Comparison of ENCODE assay signal across 15 mouse cellular contexts in the genomic region with DNA sequence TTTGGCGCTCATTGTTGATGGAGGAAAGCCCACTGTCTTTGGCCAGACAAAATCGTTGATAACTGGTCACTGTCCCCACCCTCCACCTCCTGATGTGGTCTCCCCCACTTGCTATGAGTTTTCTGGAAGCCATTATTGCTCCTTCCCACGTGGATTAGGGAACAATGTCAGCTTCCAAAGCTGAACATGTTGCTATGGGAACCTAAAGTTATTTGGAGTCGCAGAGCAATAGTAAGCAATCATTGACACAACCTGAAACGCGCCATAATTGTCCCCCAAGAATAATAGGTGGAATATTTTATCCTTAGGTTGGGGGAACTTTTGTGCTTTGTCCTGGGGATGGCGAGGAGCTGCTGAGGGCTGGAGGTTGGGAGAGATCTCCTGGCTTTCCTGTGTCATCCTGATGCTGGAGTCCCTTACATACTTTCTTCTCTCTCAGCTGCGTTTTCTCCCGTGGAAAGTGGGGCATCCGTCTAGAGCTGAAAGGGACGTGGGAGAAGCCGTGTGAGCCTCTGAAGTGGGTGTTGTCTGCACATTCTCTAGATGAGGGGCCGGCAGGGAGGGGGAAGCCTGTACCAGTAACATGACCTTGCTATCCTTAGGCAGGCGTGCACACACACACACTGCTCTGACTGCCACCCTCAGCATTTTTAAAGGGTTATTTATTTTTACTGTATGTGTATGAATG. TPM values are rescaled to one million over a fixed set of nuclear protein-coding genes. Genes with fewer than 3 reads are reported as not detected.
A peak's percentile ranks its signal among the peaks of the same experiment; 100 is the strongest.
DNase-seq lines count a peak whose midpoint lies in the region; ATAC-seq lines count a peak whose summit lies in the region.
"Had no signal": no experiment of that assay in that cellular context is flagged by ENCODE, and none has a peak within 500 bp of the region (broad histone marks: within the 10 kb centered on the region; RNA-seq: fewer than 3 reads in every experiment).

No protein-coding gene starts in this region.

- no peak for DNase-seq in embryonic facial prominence, embryonic 10.5 days (ENCODE audit: low spot score)
- DNase-seq in left cerebral cortex, adult 18-20 months (ENCODE audit: low spot score in 2 of 2) = peak; percentile 26 to 53
- no peak for DNase-seq in left cerebral cortex, adult 11 months (ENCODE audit: low spot score)
- DNase-seq in midbrain, embryonic 11.5 days (ENCODE audit: low spot score, missing footprints) = peak; percentile 90
- DNase-seq in right cerebral cortex, postnatal 36 days (ENCODE audit: low spot score in 2 of 2) = peak; percentile 36 to 49
- DNase-seq in kidney, postnatal 4 days = no peak
- DNase-seq: gastrocnemius, postnatal 25 days; kidney, postnatal 14 days; layer of hippocampus, postnatal 36 days; liver, embryonic 13.5 days; lung, postnatal 14 days; thymus, adult 2 months had no signal

- no peak for ATAC-seq in embryonic facial prominence, embryonic 13.5 days (ENCODE audit: insufficient number of reproducible peaks, insufficient read depth, low FRiP score, low TSS enrichment, low read depth)
- no peak for ATAC-seq in midbrain, embryonic 11.5 days (ENCODE audit: low FRiP score)
- no peak for ATAC-seq in kidney, embryonic 16.5 days (ENCODE audit: low FRiP score, low TSS enrichment)

- H3K9ac ChIP-seq in embryonic facial prominence, embryonic 13.5 days = peak overlapping the region; percentile 4; the same call in 1 of the 2 replicates
- H3K9ac ChIP-seq in midbrain, embryonic 11.5 days (ENCODE audit: low read length) = peak overlapping the region; percentile 16; the same call in 1 of the 2 replicates
- no peak overlapping the region for H3K9ac ChIP-seq in kidney, embryonic 16.5 days (replicated peaks; ENCODE audit: low read length)
- H3K9ac ChIP-seq: liver, embryonic 13.5 days had no signal

- no peak overlapping the region for H3K4me2 ChIP-seq in embryonic facial prominence, embryonic 13.5 days
- H3K4me2 ChIP-seq in midbrain, embryonic 11.5 days = no peak overlapping the region
- H3K4me2 ChIP-seq in kidney, embryonic 16.5 days (replicated peaks; ENCODE audit: low read depth, low read length) = no peak overlapping the region
- H3K4me2 ChIP-seq: liver, embryonic 13.5 days had no signal

- no peaks in the 10 kb centered on the region for H3K27me3 ChIP-seq in embryonic facial prominence, embryonic 13.5 days
- H3K27me3 ChIP-seq in embryonic facial prominence, embryonic 10.5 days (replicated peaks; ENCODE audit: low read depth, poor library complexity, severe bottlenecking) = no peaks in the 10 kb centered on the region
- no peaks in the 10 kb centered on the region for H3K27me3 ChIP-seq in midbrain, embryonic 11.5 days (ENCODE audit: control insufficient read depth, insufficient read depth, low read length)
- no peaks in the 10 kb centered on the region for H3K27me3 ChIP-seq in kidney, embryonic 16.5 days (ENCODE audit: insufficient read depth, low read length)
- H3K27me3 ChIP-seq: liver, embryonic 13.5 days had no signal

- no peaks in the 10 kb centered on the region for H3K36me3 ChIP-seq in embryonic facial prominence, embryonic 13.5 days
- H3K36me3 ChIP-seq in embryonic facial prominence, embryonic 10.5 days (replicated peaks) = no peaks in the 10 kb centered on the region
- no peaks in the 10 kb centered on the region for H3K36me3 ChIP-seq in midbrain, embryonic 11.5 days (ENCODE audit: control insufficient read depth, insufficient read depth, low read length)
- no peaks in the 10 kb centered on the region for H3K36me3 ChIP-seq in kidney, embryonic 16.5 days (ENCODE audit: insufficient read depth, low read length)
- H3K36me3 ChIP-seq: liver, embryonic 13.5 days had no signal

- H3K4me1 ChIP-seq in embryonic facial prominence, embryonic 13.5 days = peaks cover 10% of the 10 kb centered on the region
- H3K4me1 ChIP-seq in embryonic facial prominence, embryonic 10.5 days = peaks cover 9% of the 10 kb centered on the region; the same call in 1 of the 2 replicates
- peaks cover 9% of the 10 kb centered on the region for H3K4me1 ChIP-seq in midbrain, embryonic 11.5 days (ENCODE audit: control insufficient read depth, insufficient read depth, low read length)
- H3K4me1 ChIP-seq in kidney, embryonic 16.5 days (ENCODE audit: insufficient read depth, low read length) = peaks cover 7% of the 10 kb centered on the region; the same call in 1 of the 2 replicates
- H3K4me1 ChIP-seq: liver, embryonic 13.5 days had no signal

- H3K4me3 ChIP-seq in embryonic facial prominence, embryonic 13.5 days = no peak overlapping the region
- no peak overlapping the region for H3K4me3 ChIP-seq in embryonic facial prominence, embryonic 10.5 days
- H3K4me3 ChIP-seq in midbrain, embryonic 11.5 days (ENCODE audit: low read depth, low read length) = no peak overlapping the region
- no peak overlapping the region for H3K4me3 ChIP-seq in kidney, embryonic 16.5 days (ENCODE audit: low read length)
- H3K4me3 ChIP-seq: liver, embryonic 13.5 days had no signal

- no peaks in the 10 kb centered on the region for H3K9me3 ChIP-seq in embryonic facial prominence, embryonic 13.5 days
- H3K9me3 ChIP-seq in embryonic facial prominence, embryonic 10.5 days = no peaks in the 10 kb centered on the region
- no peaks in the 10 kb centered on the region for H3K9me3 ChIP-seq in midbrain, embryonic 11.5 days (ENCODE audit: control insufficient read depth, low read length)
- H3K9me3 ChIP-seq in kidney, embryonic 16.5 days (ENCODE audit: low read length) = no peaks in the 10 kb centered on the region
- H3K9me3 ChIP-seq: liver, embryonic 13.5 days had no signal

- H3K27ac ChIP-seq in embryonic facial prominence, embryonic 13.5 days = no peak overlapping the region
- no peak overlapping the region for H3K27ac ChIP-seq in embryonic facial prominence, embryonic 10.5 days (replicated peaks)
- H3K27ac ChIP-seq in midbrain, embryonic 11.5 days (ENCODE audit: low read depth, low read length) = no peak overlapping the region
- H3K27ac ChIP-seq in kidney, embryonic 16.5 days (ENCODE audit: low read length) = no peak overlapping the region
- H3K27ac ChIP-seq: liver, embryonic 13.5 days had no signal

- WGBS in embryonic facial prominence, embryonic 13.5 days = 49% methylated on average over 14 of the region's 14 CpGs
- 73% methylated on average over 14 of the region's 14 CpGs for WGBS in embryonic facial prominence, embryonic 10.5 days
- WGBS in midbrain, embryonic 11.5 days = 47% methylated on average over 14 of the region's 14 CpGs
- WGBS in kidney, embryonic 16.5 days = 47% methylated on average over 14 of the region's 14 CpGs

RNA-seq across cellular contexts. Expression of a gene that starts 49.7 kb away (rescaled TPM):
- 0.52 and 0.56 TPM in 2 replicates for polyA plus RNA-seq in embryonic facial prominence, embryonic 13.5 days (2015; fragmentation: Nextera tagmentation; extraction: Ambion mirVana)
- polyA plus RNA-seq in embryonic facial prominence, embryonic 10.5 days (2016; fragmentation: Nextera tagmentation; extraction: Ambion mirVana) = 0.16 TPM in 2 replicates
- total RNA-seq in left cerebral cortex, adult 18-20 months (2021) = 1 to 10 TPM; 5.7 to 5.9 TPM
- 0.34 and 0.69 TPM in 2 replicates for polyA plus RNA-seq in midbrain, embryonic 11.5 days (2014; fragmentation: Nextera tagmentation; extraction: Ambion mirVana)
- 0.44 and 0.72 TPM in 2 replicates for polyA plus RNA-seq in kidney, embryonic 16.5 days (2015; fragmentation: Nextera tagmentation; extraction: Ambion mirVana)
- total RNA-seq: gastrocnemius, postnatal 25 days had no signal
- polyA plus RNA-seq: heart, embryonic 14.5 days; liver, embryonic 13.5 days had no signal

Comparison
In these comparisons a context has a peak if more than half of its experiments do, and no peak if none do; other contexts are left out.
1. DNase-seq: peak in left cerebral cortex, adult 18-20 months (2 of 2), midbrain, embryonic 11.5 days (single experiment) and right cerebral cortex, postnatal 36 days (2 of 2); none in embryonic facial prominence, embryonic 10.5 days (single experiment), left cerebral cortex, adult 11 months (single experiment) and kidney, postnatal 4 days (0 of 2).